Mouse (Mus musculus) erythroblast, embryonic 14.5 days (primary cell): ENCODE results near the gene Nfe2l3. TPM values are rescaled to one million over a fixed set of nuclear protein-coding genes. Genes with fewer than 3 reads are reported as not detected.

Experiments used
- H3K27me3 ChIP-seq: 2 replicates; pipeline ENCODE4 v1.6.1; 2012; ENCODE audit warnings: inconsistent platforms; ENCODE audit not compliant: control insufficient read depth
- H3K36me3 ChIP-seq: 2 replicates; pipeline ENCODE4 v1.6.1; 2012; ENCODE audit warnings: mild to moderate bottlenecking, inconsistent platforms; ENCODE audit not compliant: control insufficient read depth
- H3K4me1 ChIP-seq: 2 replicates; pipeline ENCODE4 v1.6.1; 2012; ENCODE audit warnings: inconsistent platforms; ENCODE audit not compliant: control insufficient read depth
- H3K4me3 ChIP-seq: replicated peaks from 2 replicates; pipeline ENCODE3; 2012; ENCODE audit warnings: moderate library complexity, mild to moderate bottlenecking, inconsistent platforms
- H3K9me3 ChIP-seq: 2 replicates; pipeline ENCODE4 v1.6.1; 2012; ENCODE audit warnings: low read length, inconsistent platforms, mixed read lengths; ENCODE audit not compliant: control insufficient read depth
- GATA1 ChIP-seq: IDR thresholded peaks from 2 replicates; pipeline ENCODE4 v1.6.1; 2012; ENCODE audit warnings: low read length, inconsistent platforms, mixed read lengths
- TAL1 ChIP-seq: IDR thresholded peaks from 3 replicates; pipeline ENCODE4 v1.6.1; 2012; ENCODE audit warnings: low read length, inconsistent platforms, mixed read lengths
- polyA plus RNA-seq: library from polyadenylated mRNA; stranded (reverse); fragments of >175 nt; gene quantifications from 2 replicates; pipeline ENCODE4 v1.2.3, GENCODE M21; 2012

The Nfe2l3 gene
- polyA plus RNA-seq, 1 experiment: not detected

GRCm38 (mm10) chr6:51399113-51399518 lies 33.4 kb upstream of the Nfe2l3 start:
- Histone ChIP-seq H3K36me3 (no peaks in the 10 kb centered on the region), H3K4me3 (no peak overlapping the region), H3K9me3 (no peaks in the 10 kb centered on the region), H3K27me3 (no peaks in the 10 kb centered on the region), H3K4me1 (peaks cover 14% of the 10 kb centered on the region)
- no peak for TF ChIP-seq GATA1
- no peak; the same call in 2 of the 3 replicates for TF ChIP-seq TAL1

GRCm38 (mm10) chr6:51401294-51401693 lies 31.2 kb upstream of the Nfe2l3 start:
- Histone ChIP-seq H3K27me3 (no peaks in the 10 kb centered on the region), H3K9me3 (no peaks in the 10 kb centered on the region), H3K4me3 (no peak overlapping the region), H3K36me3 (no peaks in the 10 kb centered on the region), H3K4me1 (peaks cover 15% of the 10 kb centered on the region)
- TF ChIP-seq GATA1 (no peak), TAL1 (no peak)

GRCm38 (mm10) chr6:51403598-51403997 lies 28.9 kb upstream of the Nfe2l3 start:
- Histone ChIP-seq H3K4me1 (peaks cover 15% of the 10 kb centered on the region), H3K36me3 (no peaks in the 10 kb centered on the region), H3K4me3 (no peak overlapping the region), H3K9me3 (no peaks in the 10 kb centered on the region), H3K27me3 (no peaks in the 10 kb centered on the region)
- TF ChIP-seq TAL1: no peak
- TF ChIP-seq GATA1: no peak

- H3K9me3 ChIP-seq: no peaks in the 10 kb centered on the region
- no peak for TF ChIP-seq TAL1
- no peak for TF ChIP-seq GATA1
- peaks cover 8% of the 10 kb centered on the region for H3K4me1 ChIP-seq
- no peak overlapping the region for H3K4me3 ChIP-seq
- H3K27me3 ChIP-seq: no peaks in the 10 kb centered on the region
- H3K36me3 ChIP-seq: no peaks in the 10 kb centered on the region
Measured at GRCm38 (mm10) chr6:51404502-51404901, 28.0 kb upstream of the Nfe2l3 start.

- H3K36me3 ChIP-seq: no peaks in the 10 kb centered on the region
- TF ChIP-seq GATA1 (no peak), TAL1 (no peak)
- H3K27me3 ChIP-seq: no peaks in the 10 kb centered on the region
- H3K9me3 ChIP-seq: no peaks in the 10 kb centered on the region
- H3K4me3 ChIP-seq: no peak overlapping the region
- no peaks in the 10 kb centered on the region for H3K4me1 ChIP-seq
Measured at GRCm38 (mm10) chr6:51416433-51416832, 16.0 kb upstream of the Nfe2l3 start.

- Histone ChIP-seq H3K9me3 (no peaks in the 10 kb centered on the region; the same call in 1 of the 2 replicates), H3K27me3 (no peaks in the 10 kb centered on the region), H3K4me3 (no peak overlapping the region), H3K36me3 (no peaks in the 10 kb centered on the region), H3K4me1 (no peaks in the 10 kb centered on the region)
- TF ChIP-seq GATA1 (no peak), TAL1 (no peak)
Measured at GRCm38 (mm10) chr6:51417306-51417936, 15.0 kb upstream of the Nfe2l3 start.

GRCm38 (mm10) chr6:51423466-51424122 lies 8.9 kb upstream of the Nfe2l3 start:
- Histone ChIP-seq H3K9me3 (peaks cover 3% of the 10 kb centered on the region; the same call in 1 of the 2 replicates), H3K36me3 (no peaks in the 10 kb centered on the region), H3K27me3 (no peaks in the 10 kb centered on the region), H3K4me1 (peaks cover 13% of the 10 kb centered on the region), H3K4me3 (no peak overlapping the region)
- TF ChIP-seq TAL1: no peak
- no peak for TF ChIP-seq GATA1

- Histone ChIP-seq H3K4me3 (no peak overlapping the region), H3K27me3 (no peaks in the 10 kb centered on the region; the same call in 1 of the 2 replicates), H3K4me1 (peaks cover 13% of the 10 kb centered on the region), H3K36me3 (no peaks in the 10 kb centered on the region), H3K9me3 (peaks cover 3% of the 10 kb centered on the region; the same call in 1 of the 2 replicates)
- TF ChIP-seq TAL1 (no peak), GATA1 (no peak)
Measured at GRCm38 (mm10) chr6:51424537-51424936, 7.9 kb upstream of the Nfe2l3 start.

- H3K36me3 ChIP-seq: no peaks in the 10 kb centered on the region
- peaks cover 5% of the 10 kb centered on the region; the same call in 1 of the 2 replicates for H3K9me3 ChIP-seq
- TF ChIP-seq TAL1 (no peak), GATA1 (no peak)
- peaks cover 12% of the 10 kb centered on the region for H3K4me1 ChIP-seq
- H3K4me3 ChIP-seq: no peak overlapping the region
- H3K27me3 ChIP-seq: peaks cover 86% of the 10 kb centered on the region
Measured at GRCm38 (mm10) chr6:51434270-51434669, 1.8 kb downstream of the Nfe2l3 start.

GRCm38 (mm10) chr6:51437665-51438064 lies 5.2 kb downstream of the Nfe2l3 start:
- peaks cover 5% of the 10 kb centered on the region; the same call in 1 of the 2 replicates for H3K9me3 ChIP-seq
- peaks cover 6% of the 10 kb centered on the region for H3K4me1 ChIP-seq
- no peak for TF ChIP-seq TAL1
- no peak for TF ChIP-seq GATA1
- H3K27me3 ChIP-seq: peaks cover 61% of the 10 kb centered on the region
- no peaks in the 10 kb centered on the region for H3K36me3 ChIP-seq
- H3K4me3 ChIP-seq: no peak overlapping the region
